Mouse (Mus musculus) forebrain, embryonic 16.5 days (tissue): Measurements from ENCODE around the gene Hnrnpul1. TPM values are rescaled to one million over a fixed set of nuclear protein-coding genes. Genes with fewer than 3 reads are reported as not detected.
A peak's percentile ranks its signal among the peaks of the same experiment; 100 is the strongest.

ENCODE experiments used
- ATAC-seq: fragments of 200-750 bp; cut with Nextera tagmentation; 2 replicates; pipeline ENCODE4 v1.8.0; 2017; ENCODE audit warnings: mild to moderate bottlenecking, moderate library complexity
- H3K27ac ChIP-seq: fragments of 300-500 bp; sonication (generic); 2 replicates; pipeline ENCODE4 v1.5.1; 2014; ENCODE audit warnings: low read length, control low read depth
- H3K27me3 ChIP-seq: fragments of 300-500 bp; sonication (generic); replicated peaks from 2 replicates; pipeline ENCODE4 v1.6.1; 2014; ENCODE audit warnings: low read length; ENCODE audit not compliant: control insufficient read depth, insufficient read depth
- H3K36me3 ChIP-seq: fragments of 300-500 bp; sonication (generic); 2 replicates; pipeline ENCODE4 v1.6.1; 2014; ENCODE audit not compliant: control insufficient read depth, insufficient read depth
- H3K4me1 ChIP-seq: fragments of 300-500 bp; sonication (generic); replicated peaks from 2 replicates; pipeline ENCODE4 v1.6.1; 2014; ENCODE audit warnings: low read length; ENCODE audit not compliant: control insufficient read depth, insufficient read depth
- H3K4me2 ChIP-seq: fragments of 300-500 bp; sonication (generic); 2 replicates; pipeline ENCODE4 v1.6.1; 2014; ENCODE audit warnings: mild to moderate bottlenecking, low read length, control low read depth
- H3K4me3 ChIP-seq: fragments of 300-500 bp; sonication (generic); replicated peaks from 2 replicates; pipeline ENCODE4 v1.5.1; 2014; ENCODE audit warnings: mild to moderate bottlenecking, low read length, control low read depth
- H3K9ac ChIP-seq: fragments of 300-500 bp; sonication (generic); replicated peaks from 2 replicates; pipeline ENCODE4 v1.6.1; 2014; ENCODE audit warnings: low read depth, low read length, control low read depth
- H3K9me3 ChIP-seq: fragments of 300-500 bp; sonication (generic); 2 replicates; pipeline ENCODE4 v1.6.1; 2016; ENCODE audit warnings: low read length; ENCODE audit not compliant: control insufficient read depth
- WGBS: fragments of 180-500 bp; shearing (Covaris S2); extraction: QIAGEN DNeasy Blood & Tissue Kit; methylation state at CpG from one replicate; pipeline ENCODE4 v1.1.7; 2014; 5-methylcytosine and 5-hydroxymethylcytosine counted together
- polyA plus RNA-seq: library from polyadenylated mRNA; unstranded; fragments of >200 nt; fragmentation: Nextera tagmentation; extraction: Ambion mirVana; gene quantifications from 2 replicates; pipeline ENCODE4 v1.2.1, GENCODE M21; 2015

Gene Hnrnpul1
- polyA plus RNA-seq, 1 experiment from 2014 or later, result 44.2 TPM

DNA sequence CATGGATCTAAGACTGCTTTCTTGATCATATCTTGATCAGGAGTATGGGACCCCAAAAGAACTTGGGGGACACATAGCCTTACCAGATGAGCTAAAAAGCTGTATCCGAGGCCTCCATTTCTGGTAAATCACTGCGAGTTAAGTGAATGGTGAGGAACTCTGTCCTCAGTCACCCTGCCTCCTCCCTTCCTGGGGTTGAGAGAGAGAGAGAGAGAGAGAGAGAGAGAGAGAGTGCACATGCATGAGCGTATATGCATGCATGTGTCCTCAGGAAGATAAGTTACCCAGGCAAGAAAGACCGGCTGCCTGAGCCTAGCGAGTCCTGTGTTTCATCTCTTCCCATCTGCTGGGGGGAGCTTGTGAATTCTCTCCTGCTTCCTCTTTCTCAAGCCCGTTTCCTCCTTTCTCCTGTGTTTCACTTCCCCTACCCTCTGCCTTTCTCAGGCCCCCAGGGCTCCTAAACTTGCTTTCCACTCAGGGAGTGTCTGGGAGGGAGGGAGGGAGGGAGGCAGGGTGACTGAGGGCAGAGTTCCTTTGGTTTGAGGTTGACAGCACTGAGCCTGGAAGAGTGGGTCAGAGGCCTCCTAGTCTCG, 47.9 kb downstream of the Hnrnpul1 start:
- Histone ChIP-seq H3K9ac (no peak overlapping the region), H3K4me2 (no peak overlapping the region), H3K4me3 (no peak overlapping the region), H3K27me3 (0 out of 2 replicates have a peak, but pooled peaks cover 5% of the 10 kb centered on the region), H3K27ac (no peak overlapping the region), H3K9me3 (peaks cover 5% of the 10 kb centered on the region), H3K36me3 (no peaks in the 10 kb centered on the region), H3K4me1 (peaks cover 16% of the 10 kb centered on the region)
- ATAC-seq, result no peak
- 62% methylated on average over 7 of the region's 7 CpGs for WGBS

DNA sequence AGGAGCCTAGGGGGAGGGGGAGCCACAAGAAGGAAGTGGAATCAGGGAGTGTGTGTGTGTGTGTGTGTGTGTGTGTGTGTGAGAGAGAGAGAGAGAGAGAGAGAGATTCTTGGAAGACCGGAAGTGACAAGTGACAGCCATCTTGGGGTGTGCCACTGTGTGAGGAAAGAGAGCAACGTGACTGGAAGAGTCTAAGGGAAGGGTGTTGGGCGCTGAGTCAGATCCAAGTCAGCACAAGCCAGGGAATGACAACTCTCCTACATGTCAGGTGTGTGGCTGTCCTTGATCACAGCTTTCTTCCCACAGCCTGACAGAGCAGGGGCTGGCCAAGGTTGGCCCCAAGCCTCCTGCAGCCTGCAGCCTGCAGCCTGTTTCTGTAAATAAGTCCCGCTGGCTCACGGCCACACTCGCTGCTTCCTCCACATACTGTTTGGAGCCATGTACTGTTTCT, 48.7 kb downstream of the Hnrnpul1 start:
- 56% methylated on average over 6 of the region's 6 CpGs for WGBS
- Histone ChIP-seq H3K27me3 (0 out of 2 replicates have a peak, but pooled peaks cover 5% of the 10 kb centered on the region), H3K4me3 (no peak overlapping the region), H3K9ac (no peak overlapping the region), H3K36me3 (no peaks in the 10 kb centered on the region), H3K9me3 (peaks cover 5% of the 10 kb centered on the region), H3K4me2 (no peak overlapping the region), H3K4me1 (peaks cover 16% of the 10 kb centered on the region), H3K27ac (no peak overlapping the region)
- ATAC-seq, result 0 out of 2 replicates have a peak, but pooled peaks have one; percentile 18

GRCm38 (mm10) chr7:25704716-25705364, 49.7 kb downstream of the Hnrnpul1 start:
- no peak overlapping the region for H3K27ac ChIP-seq
- peaks cover 6% of the 10 kb centered on the region for H3K4me1 ChIP-seq
- no peaks in the 10 kb centered on the region for H3K36me3 ChIP-seq
- H3K27me3 ChIP-seq, result 0 out of 2 replicates have a peak, but pooled peaks cover 5% of the 10 kb centered on the region
- peak overlapping the region; percentile 49; the same call in 1 of the 2 replicates for H3K9ac ChIP-seq
- ATAC-seq, result peak; percentile 62
- peak overlapping the region; percentile 62 for H3K4me2 ChIP-seq
- H3K9me3 ChIP-seq, result peaks cover 5% of the 10 kb centered on the region
- WGBS, result 3% methylated on average over 35 of the region's 37 CpGs
- H3K4me3 ChIP-seq, result peak overlapping the region; percentile 40

DNA sequence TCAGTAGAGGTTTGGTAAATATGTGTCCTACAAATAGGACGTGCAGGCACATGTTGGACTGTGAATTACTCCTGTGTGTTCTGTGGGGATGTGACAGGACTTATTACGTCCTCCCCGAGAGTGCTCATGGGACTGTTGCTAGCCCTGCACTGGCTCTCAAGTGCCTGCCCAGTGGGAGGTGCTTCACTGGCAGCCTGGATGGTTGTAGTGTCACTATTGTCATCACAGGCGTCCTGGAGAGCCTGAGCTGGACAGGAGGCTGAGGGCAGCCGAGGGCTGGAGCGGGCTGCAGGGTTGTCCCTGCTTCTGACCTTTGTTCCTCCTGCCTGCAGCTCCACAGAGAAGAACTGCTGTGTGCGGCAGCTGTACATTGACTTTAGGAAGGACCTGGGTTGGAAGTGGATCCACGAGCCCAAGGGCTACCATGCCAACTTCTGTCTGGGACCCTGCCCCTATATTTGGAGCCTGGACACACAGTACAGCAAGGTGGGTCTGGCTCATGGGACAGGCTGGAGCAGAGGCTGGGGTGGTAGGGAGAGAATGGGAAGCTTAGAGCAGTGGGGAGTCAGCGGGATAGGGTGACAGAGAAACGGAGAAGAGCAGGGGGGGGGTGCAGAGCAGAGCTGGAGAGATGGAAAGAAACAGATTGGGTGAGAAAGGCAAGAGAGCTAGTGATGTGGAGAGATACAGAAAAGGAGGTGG, 50.6 kb downstream of the Hnrnpul1 start:
- no peak overlapping the region for H3K4me3 ChIP-seq
- no peak overlapping the region for H3K9ac ChIP-seq

DNA sequence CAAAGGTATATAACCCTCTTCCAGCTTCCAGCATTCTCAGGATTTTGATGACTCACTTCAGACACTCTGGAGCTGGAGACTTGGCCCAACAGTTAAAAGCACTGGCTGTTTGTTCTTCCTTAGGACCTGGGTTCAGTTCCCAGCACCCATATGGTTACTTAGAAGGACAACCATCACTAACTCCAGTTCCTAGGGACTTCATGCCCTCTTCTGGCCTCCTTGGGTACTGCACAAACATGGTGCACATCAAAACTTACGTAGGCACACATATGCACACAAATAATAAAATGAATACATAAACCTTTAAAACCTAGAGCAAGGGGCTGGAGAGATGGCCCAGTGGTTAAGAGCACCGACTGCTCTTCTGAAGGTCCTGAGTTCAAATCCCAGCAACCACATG, 52.2 kb downstream of the Hnrnpul1 start:
- H3K4me1 ChIP-seq, result peaks cover 6% of the 10 kb centered on the region
- WGBS, result 98% methylated on average over 2 of the region's 2 CpGs
- no peak overlapping the region for H3K4me3 ChIP-seq
- H3K36me3 ChIP-seq, result no peaks in the 10 kb centered on the region
- no peak overlapping the region for H3K9ac ChIP-seq
- H3K27me3 ChIP-seq, result 0 out of 2 replicates have a peak, but pooled peaks cover 5% of the 10 kb centered on the region
- no peak for ATAC-seq
- H3K9me3 ChIP-seq, result peaks cover 5% of the 10 kb centered on the region
- no peak overlapping the region for H3K27ac ChIP-seq
- H3K4me2 ChIP-seq, result no peak overlapping the region

More for the DNA sequence above, 50.6 kb downstream of the Hnrnpul1 start:
- Histone ChIP-seq H3K9me3 (peaks cover 5% of the 10 kb centered on the region), H3K4me2 (peak overlapping the region; percentile 62; the same call in 1 of the 2 replicates), H3K4me1 (peaks cover 6% of the 10 kb centered on the region), H3K36me3 (no peaks in the 10 kb centered on the region), H3K27me3 (0 out of 2 replicates have a peak, but pooled peaks cover 5% of the 10 kb centered on the region), H3K27ac (no peak overlapping the region)
- no peak for ATAC-seq
- 23% methylated on average over 10 of the region's 10 CpGs for WGBS

DNA sequence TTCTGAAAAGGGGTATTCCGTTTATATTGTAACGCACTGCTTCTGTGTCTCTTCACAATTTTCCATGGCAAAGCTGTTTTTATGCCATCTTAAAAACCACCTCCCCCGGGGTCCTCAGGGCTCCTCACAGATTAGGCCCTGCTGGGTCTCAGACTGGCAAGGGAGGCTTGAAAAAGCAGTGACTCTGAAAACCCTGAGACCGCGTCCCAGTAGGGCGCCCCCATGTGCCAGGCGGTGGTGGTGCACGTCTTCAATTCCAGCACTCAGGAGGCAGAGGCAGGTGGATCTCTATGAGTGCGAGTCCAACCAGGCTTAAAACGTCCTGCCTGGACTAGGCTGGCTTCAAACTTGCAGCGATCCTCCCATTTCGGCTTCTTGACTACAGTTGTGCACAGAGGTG, 53.8 kb downstream of the Hnrnpul1 start:
- Histone ChIP-seq H3K27ac (no peak overlapping the region), H3K4me2 (no peak overlapping the region), H3K4me1 (peaks cover 6% of the 10 kb centered on the region), H3K4me3 (no peak overlapping the region), H3K27me3 (0 out of 2 replicates have a peak, but pooled peaks cover 5% of the 10 kb centered on the region), H3K36me3 (no peaks in the 10 kb centered on the region), H3K9me3 (peaks cover 5% of the 10 kb centered on the region), H3K9ac (no peak overlapping the region)
- ATAC-seq, result no peak
- 81% methylated on average over 12 of the region's 12 CpGs for WGBS

- Histone ChIP-seq H3K4me1 (peaks cover 4% of the 10 kb centered on the region), H3K27ac (no peak overlapping the region), H3K4me2 (no peak overlapping the region), H3K9ac (no peak overlapping the region), H3K27me3 (0 out of 2 replicates have a peak, but pooled peaks cover 7% of the 10 kb centered on the region), H3K36me3 (no peaks in the 10 kb centered on the region), H3K9me3 (peaks cover 5% of the 10 kb centered on the region), H3K4me3 (no peak overlapping the region)
- no peak for ATAC-seq
- 54% methylated on average over 13 of the region's 13 CpGs for WGBS
Observed at GRCm38 (mm10) chr7:25699851-25700250, 54.7 kb downstream of the Hnrnpul1 start.

DNA sequence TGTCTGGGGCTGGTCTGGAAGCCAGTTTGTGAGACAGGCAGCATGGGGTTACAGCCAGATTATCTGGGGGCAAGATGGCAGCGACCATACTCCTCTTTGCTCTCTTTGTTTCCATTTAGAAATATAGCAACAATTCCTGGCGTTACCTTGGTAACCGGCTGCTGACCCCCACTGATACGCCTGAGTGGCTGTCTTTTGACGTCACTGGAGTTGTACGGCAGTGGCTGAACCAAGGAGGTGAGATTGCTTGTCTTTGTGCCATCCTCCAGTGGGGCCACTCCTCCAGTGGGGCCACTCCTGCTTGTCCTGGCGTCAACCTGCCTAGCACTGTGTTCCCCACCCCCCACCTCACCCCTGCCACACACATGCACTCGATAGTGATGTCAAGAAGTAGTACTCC, 60.5 kb downstream of the Hnrnpul1 start:
- WGBS, result 43% methylated on average over 8 of the region's 8 CpGs
- no peak overlapping the region for H3K4me3 ChIP-seq
- H3K4me2 ChIP-seq, result no peak overlapping the region
- no peaks in the 10 kb centered on the region for H3K36me3 ChIP-seq
- peak; percentile 45; the same call in 1 of the 2 replicates for ATAC-seq
- H3K27me3 ChIP-seq, result peaks cover 31% of the 10 kb centered on the region
- no peak overlapping the region for H3K27ac ChIP-seq
- peaks cover 5% of the 10 kb centered on the region for H3K4me1 ChIP-seq
- H3K9ac ChIP-seq, result no peak overlapping the region
- H3K9me3 ChIP-seq, result no peaks in the 10 kb centered on the region

- peaks cover 32% of the 10 kb centered on the region for H3K4me1 ChIP-seq
- no peak overlapping the region for H3K9ac ChIP-seq
- no peaks in the 10 kb centered on the region for H3K9me3 ChIP-seq
- WGBS, result 31% methylated on average over 5 of the region's 5 CpGs
- H3K27ac ChIP-seq, result no peak overlapping the region
- H3K4me3 ChIP-seq, result no peak overlapping the region
- no peak overlapping the region for H3K4me2 ChIP-seq
- peaks cover 61% of the 10 kb centered on the region for H3K27me3 ChIP-seq
- no peaks in the 10 kb centered on the region for H3K36me3 ChIP-seq
- no peak for ATAC-seq
Observed at GRCm38 (mm10) chr7:25690051-25690450, 64.5 kb downstream of the Hnrnpul1 start.
